ENCODE assay signal across 8 mouse cellular contexts in the genomic region with DNA sequence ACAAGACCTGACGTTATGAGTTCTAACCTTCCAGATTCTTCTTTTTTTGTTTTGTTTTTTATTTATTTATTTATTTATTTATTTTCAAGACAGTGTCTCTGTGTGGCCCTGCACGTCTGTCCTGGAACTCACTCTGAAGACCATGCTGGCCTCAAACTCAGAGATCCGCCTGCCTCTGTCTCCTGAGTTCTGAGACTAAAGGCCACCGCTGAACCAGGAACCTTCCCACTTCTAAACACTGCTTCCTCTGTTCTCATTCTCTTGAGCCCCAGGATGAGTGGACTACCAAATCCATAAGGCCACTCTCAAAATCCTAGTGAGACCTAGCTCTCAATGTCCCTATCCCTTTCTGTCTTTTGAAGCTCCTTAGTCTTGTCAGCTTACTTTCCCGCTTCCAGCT. TPM values are rescaled to one million over a fixed set of nuclear protein-coding genes. Genes with fewer than 3 reads are reported as not detected.
DNase-seq lines count a peak whose midpoint lies in the region; ATAC-seq lines count a peak whose summit lies in the region.

No protein-coding gene starts in this region.

- no peak overlapping the region for H3K4me3 ChIP-seq in kidney, embryonic 15.5 days (replicated peaks)
- no peak overlapping the region for H3K4me3 ChIP-seq in embryonic facial prominence, embryonic 12.5 days
- H3K4me3 ChIP-seq in hindbrain, embryonic 15.5 days = no peak overlapping the region
- H3K4me3 ChIP-seq in midbrain, embryonic 14.5 days (replicated peaks; ENCODE audit: low read depth, low read length) = peak overlapping the region; percentile 35; the same call in 1 of the 2 replicates

- H3K27ac ChIP-seq in kidney, embryonic 15.5 days = peak overlapping the region; percentile 93; the same call in 1 of the 2 replicates
- 0 out of 2 replicates have a peak overlapping the region, but pooled peaks have one; percentile 25 for H3K27ac ChIP-seq in embryonic facial prominence, embryonic 12.5 days
- H3K27ac ChIP-seq in hindbrain, embryonic 15.5 days (replicated peaks) = peak overlapping the region; percentile 85
- peak overlapping the region; percentile 83; the same call in 1 of the 2 replicates for H3K27ac ChIP-seq in midbrain, embryonic 14.5 days (replicated peaks; ENCODE audit: low read depth, low read length)

- no peak overlapping the region for H3K9ac ChIP-seq in kidney, embryonic 15.5 days
- H3K9ac ChIP-seq in embryonic facial prominence, embryonic 12.5 days = no peak overlapping the region
- H3K9ac ChIP-seq in hindbrain, embryonic 15.5 days = no peak overlapping the region
- no peak overlapping the region for H3K9ac ChIP-seq in midbrain, embryonic 14.5 days (replicated peaks; ENCODE audit: low read length)

- H3K4me2 ChIP-seq in kidney, embryonic 15.5 days = peak overlapping the region; percentile 91
- H3K4me2 ChIP-seq in embryonic facial prominence, embryonic 12.5 days (replicated peaks) = peak overlapping the region; percentile 59
- H3K4me2 ChIP-seq in hindbrain, embryonic 15.5 days = peak overlapping the region; percentile 79
- peak overlapping the region; percentile 67 for H3K4me2 ChIP-seq in midbrain, embryonic 14.5 days (ENCODE audit: low read length)

- no peaks in the 10 kb centered on the region for H3K36me3 ChIP-seq in kidney, embryonic 15.5 days
- 0 out of 2 replicates have a peak, but pooled peaks cover 3% of the 10 kb centered on the region for H3K36me3 ChIP-seq in embryonic facial prominence, embryonic 12.5 days
- 0 out of 2 replicates have a peak, but pooled peaks cover 3% of the 10 kb centered on the region for H3K36me3 ChIP-seq in hindbrain, embryonic 15.5 days
- 0 out of 2 replicates have a peak, but pooled peaks cover 3% of the 10 kb centered on the region for H3K36me3 ChIP-seq in midbrain, embryonic 14.5 days (ENCODE audit: control insufficient read depth, insufficient read depth, low read length)

- H3K27me3 ChIP-seq in kidney, embryonic 15.5 days = peaks cover 5% of the 10 kb centered on the region; the same call in 1 of the 2 replicates
- peaks cover 12% of the 10 kb centered on the region; the same call in 1 of the 2 replicates for H3K27me3 ChIP-seq in embryonic facial prominence, embryonic 12.5 days
- no peaks in the 10 kb centered on the region for H3K27me3 ChIP-seq in hindbrain, embryonic 15.5 days
- no peaks in the 10 kb centered on the region; the same call in 1 of the 2 replicates for H3K27me3 ChIP-seq in midbrain, embryonic 14.5 days (ENCODE audit: control insufficient read depth, insufficient read depth, low read length)

- no peak for DNase-seq in kidney, adult 9 months
- DNase-seq in midbrain, embryonic 14.5 days = no peak
- no peak for DNase-seq in frontal cortex, adult 2 months (ENCODE audit: extremely low spot score in 1 of 2, low spot score in 1 of 2)
- DNase-seq in ovary, postnatal 14 days (ENCODE audit: low spot score) = no peak
- DNase-seq in left cerebral cortex, adult 8-10 months (ENCODE audit: low spot score in 2 of 2) = no peak

- ATAC-seq in kidney, embryonic 15.5 days (replicated peaks; ENCODE audit: low FRiP score) = no peak
- no peak for ATAC-seq in embryonic facial prominence, embryonic 12.5 days (ENCODE audit: insufficient number of reproducible peaks, insufficient read depth, low FRiP score, low TSS enrichment)
- ATAC-seq in hindbrain, embryonic 15.5 days (ENCODE audit: low FRiP score, low read depth) = no peak
- no peak for ATAC-seq in midbrain, embryonic 14.5 days (ENCODE audit: low FRiP score, low TSS enrichment)

- WGBS in kidney, embryonic 15.5 days = 82% methylated on average over 5 of the region's 5 CpGs
- WGBS in embryonic facial prominence, embryonic 12.5 days = 79% methylated on average over 5 of the region's 5 CpGs
- 85% methylated on average over 5 of the region's 5 CpGs for WGBS in hindbrain, embryonic 15.5 days
- 81% methylated on average over 5 of the region's 5 CpGs for WGBS in midbrain, embryonic 14.5 days

- no peaks in the 10 kb centered on the region for H3K9me3 ChIP-seq in kidney, embryonic 15.5 days (replicated peaks)
- no peaks in the 10 kb centered on the region for H3K9me3 ChIP-seq in embryonic facial prominence, embryonic 12.5 days
- H3K9me3 ChIP-seq in hindbrain, embryonic 15.5 days = no peaks in the 10 kb centered on the region
- no peaks in the 10 kb centered on the region for H3K9me3 ChIP-seq in midbrain, embryonic 14.5 days (ENCODE audit: control insufficient read depth, low read length)

- H3K4me1 ChIP-seq in kidney, embryonic 15.5 days = peaks cover 43% of the 10 kb centered on the region
- H3K4me1 ChIP-seq in embryonic facial prominence, embryonic 12.5 days = peaks cover 18% of the 10 kb centered on the region
- peaks cover 34% of the 10 kb centered on the region for H3K4me1 ChIP-seq in hindbrain, embryonic 15.5 days (replicated peaks)
- peaks cover 27% of the 10 kb centered on the region for H3K4me1 ChIP-seq in midbrain, embryonic 14.5 days (ENCODE audit: control insufficient read depth, insufficient read depth, low read length)

RNA-seq across cellular contexts. Expression of a gene that starts 1.2 kb away (rescaled TPM):
- polyA plus RNA-seq in kidney, embryonic 15.5 days (2015; fragmentation: Nextera tagmentation; extraction: Ambion mirVana) = 51.1 and 90.2 TPM in 2 replicates
- polyA plus RNA-seq in embryonic facial prominence, embryonic 12.5 days (2016; fragmentation: Nextera tagmentation; extraction: Ambion mirVana) = 65.2 and 79.2 TPM in 2 replicates
- polyA plus RNA-seq in hindbrain, embryonic 15.5 days (2015; fragmentation: Nextera tagmentation; extraction: Ambion mirVana) = 4.9 and 5.0 TPM in 2 replicates
- polyA plus RNA-seq in midbrain, embryonic 14.5 days (2014; fragmentation: Nextera tagmentation; extraction: Ambion mirVana) = 4.3 and 4.5 TPM in 2 replicates
- polyA plus RNA-seq in frontal cortex, adult 2 months (2012; rRNA removed) = 1.6 and 3.0 TPM in 2 replicates
- total RNA-seq in left cerebral cortex, adult 8-10 months (2022) = 10 to 100 TPM in 2 of 4 experiments, 1 to 10 TPM in 2; 1.9 to 21.6 (median 9.2) TPM

RNA-seq across cellular contexts. Expression of a gene that starts 1.6 kb away (rescaled TPM):
- polyA plus RNA-seq in kidney, embryonic 15.5 days (2015; fragmentation: Nextera tagmentation; extraction: Ambion mirVana) = 23.4 and 26.7 TPM in 2 replicates
- polyA plus RNA-seq in embryonic facial prominence, embryonic 12.5 days (2016; fragmentation: Nextera tagmentation; extraction: Ambion mirVana) = 41.1 and 43.4 TPM in 2 replicates
- 37.2 and 38.8 TPM in 2 replicates for polyA plus RNA-seq in hindbrain, embryonic 15.5 days (2015; fragmentation: Nextera tagmentation; extraction: Ambion mirVana)
- 24.6 and 27.6 TPM in 2 replicates for polyA plus RNA-seq in midbrain, embryonic 14.5 days (2014; fragmentation: Nextera tagmentation; extraction: Ambion mirVana)
- 60.3 and 77.8 TPM in 2 replicates for polyA plus RNA-seq in frontal cortex, adult 2 months (2012; rRNA removed)
- total RNA-seq in left cerebral cortex, adult 8-10 months (2022) = 100 to 1,000 TPM in 2 of 4 experiments, 10 to 100 TPM in 2; 89.4 to 105 (median 96.9) TPM

RNA-seq across cellular contexts. Expression of a gene that starts 14.0 kb away (rescaled TPM):
- 59.3 and 66.6 TPM in 2 replicates for polyA plus RNA-seq in kidney, embryonic 15.5 days (2015; fragmentation: Nextera tagmentation; extraction: Ambion mirVana)
- 73.7 and 82.5 TPM in 2 replicates for polyA plus RNA-seq in embryonic facial prominence, embryonic 12.5 days (2016; fragmentation: Nextera tagmentation; extraction: Ambion mirVana)
- 72.1 and 72.3 TPM in 2 replicates for polyA plus RNA-seq in hindbrain, embryonic 15.5 days (2015; fragmentation: Nextera tagmentation; extraction: Ambion mirVana)
- polyA plus RNA-seq in midbrain, embryonic 14.5 days (2014; fragmentation: Nextera tagmentation; extraction: Ambion mirVana) = 59.5 and 81.1 TPM in 2 replicates
- 97.1 and 102 TPM in 2 replicates for polyA plus RNA-seq in frontal cortex, adult 2 months (2012; rRNA removed)
- 100 to 1,000 TPM in 2 of 4 experiments, 10 to 100 TPM in 2; 89.7 to 111 (median 98.2) TPM for total RNA-seq in left cerebral cortex, adult 8-10 months (2022)

RNA-seq across cellular contexts. Expression of a gene that starts 23.0 kb away (rescaled TPM):
- polyA plus RNA-seq in kidney, embryonic 15.5 days (2015; fragmentation: Nextera tagmentation; extraction: Ambion mirVana) = 41.7 and 46.1 TPM in 2 replicates
- 63.2 and 63.3 TPM in 2 replicates for polyA plus RNA-seq in embryonic facial prominence, embryonic 12.5 days (2016; fragmentation: Nextera tagmentation; extraction: Ambion mirVana)
- 51.9 and 56.2 TPM in 2 replicates for polyA plus RNA-seq in hindbrain, embryonic 15.5 days (2015; fragmentation: Nextera tagmentation; extraction: Ambion mirVana)
- 31.9 and 39.7 TPM in 2 replicates for polyA plus RNA-seq in midbrain, embryonic 14.5 days (2014; fragmentation: Nextera tagmentation; extraction: Ambion mirVana)
- 13.5 and 13.8 TPM in 2 replicates for polyA plus RNA-seq in frontal cortex, adult 2 months (2012; rRNA removed)
- total RNA-seq in left cerebral cortex, adult 8-10 months (2022) = 10 to 100 TPM; 18.2 to 21.2 (median 21.0) TPM

RNA-seq across cellular contexts. Expression of a gene that starts 23.1 kb away (rescaled TPM):
- 21.3 and 21.7 TPM in 2 replicates for polyA plus RNA-seq in kidney, embryonic 15.5 days (2015; fragmentation: Nextera tagmentation; extraction: Ambion mirVana)
- 34.0 and 39.7 TPM in 2 replicates for polyA plus RNA-seq in embryonic facial prominence, embryonic 12.5 days (2016; fragmentation: Nextera tagmentation; extraction: Ambion mirVana)
- polyA plus RNA-seq in hindbrain, embryonic 15.5 days (2015; fragmentation: Nextera tagmentation; extraction: Ambion mirVana) = 18.4 and 19.3 TPM in 2 replicates
- 11.6 and 13.6 TPM in 2 replicates for polyA plus RNA-seq in midbrain, embryonic 14.5 days (2014; fragmentation: Nextera tagmentation; extraction: Ambion mirVana)
- polyA plus RNA-seq in frontal cortex, adult 2 months (2012; rRNA removed) = 10.2 and 13.3 TPM in 2 replicates
- total RNA-seq in left cerebral cortex, adult 8-10 months (2022) = 1 to 10 TPM; 3.1 to 7.1 (median 5.4) TPM

Comparison
In these comparisons a context has a peak if more than half of its experiments do, and no peak if none do; other contexts are left out.
1. H3K27ac ChIP-seq: peak in every context shown above with its lines; median percentile 93 in kidney, embryonic 15.5 days; 85 in hindbrain, embryonic 15.5 days; 83 in midbrain, embryonic 14.5 days; 25 in embryonic facial prominence, embryonic 12.5 days.